Mouse (Mus musculus) stomach, embryonic 15.5 days (tissue): ENCODE data around the gene Itpr1. TPM values are rescaled to one million over a fixed set of nuclear protein-coding genes. Genes with fewer than 3 reads are reported as not detected.

ENCODE experiments used
- ATAC-seq: fragments of 200-750 bp; cut with Nextera tagmentation; 2 replicates; pipeline ENCODE4 v1.8.0; 2017; ENCODE audit warnings: low read depth, moderate number of reproducible peaks, moderate TSS enrichment; ENCODE audit not compliant: insufficient read depth, low FRiP score
- H3K27ac ChIP-seq: fragments of 300-500 bp; sonication (generic); 2 replicates; pipeline ENCODE4 v1.5.1; 2015; ENCODE audit warnings: mild to moderate bottlenecking, inconsistent platforms
- H3K27me3 ChIP-seq: fragments of 300-500 bp; sonication (generic); replicated peaks from 2 replicates; pipeline ENCODE4 v1.6.1; 2015; ENCODE audit warnings: inconsistent platforms
- H3K36me3 ChIP-seq: fragments of 300-500 bp; sonication (generic); 2 replicates; pipeline ENCODE4 v1.6.1; 2015; ENCODE audit warnings: inconsistent platforms
- H3K4me1 ChIP-seq: fragments of 300-500 bp; sonication (generic); 2 replicates; pipeline ENCODE4 v1.6.1; 2015; ENCODE audit warnings: inconsistent platforms
- H3K4me2 ChIP-seq: fragments of 300-500 bp; sonication (generic); 2 replicates; pipeline ENCODE4 v1.6.1; 2015; ENCODE audit warnings: mild to moderate bottlenecking, inconsistent platforms
- H3K4me3 ChIP-seq: fragments of 300-500 bp; sonication (generic); replicated peaks from 2 replicates; pipeline ENCODE4 v1.5.1; 2015; ENCODE audit warnings: inconsistent platforms
- H3K9ac ChIP-seq: fragments of 300-500 bp; sonication (generic); 2 replicates; pipeline ENCODE4 v1.6.1; 2015; ENCODE audit warnings: inconsistent platforms
- H3K9me3 ChIP-seq: fragments of 300-500 bp; sonication (generic); 2 replicates; pipeline ENCODE4 v1.6.1; 2016; ENCODE audit warnings: inconsistent platforms
- WGBS: fragments of 180-500 bp; shearing (Covaris S2); methylation state at CpG from one replicate; pipeline ENCODE4 v1.1.7; 2015; 5-methylcytosine and 5-hydroxymethylcytosine counted together
- polyA plus RNA-seq: library from polyadenylated mRNA; unstranded; fragments of >200 nt; fragmentation: Nextera tagmentation; extraction: Ambion mirVana; gene quantifications from 2 replicates; pipeline ENCODE4 v1.2.1, GENCODE M21; 2015

Itpr1 gene
- 9.4 and 13.1 TPM in 2 replicates for polyA plus RNA-seq

- H3K9me3 ChIP-seq, result no peaks in the 10 kb centered on the region
- H3K4me3 ChIP-seq, result peak within 1 kb of the TSS; percentile 70
- H3K9ac ChIP-seq, result peak within 1 kb of the TSS; percentile 54
- H3K4me2 ChIP-seq, result peak within 1 kb of the TSS; percentile 77
- H3K36me3 ChIP-seq, result no peaks in the 10 kb centered on the region
- peak; percentile 100 for ATAC-seq
- peaks cover 5% of the 10 kb centered on the region for H3K4me1 ChIP-seq
- H3K27ac ChIP-seq, result peak within 1 kb of the TSS; percentile 74
- no peaks in the 10 kb centered on the region for H3K27me3 ChIP-seq
- under 1% methylated on average over 27 of the region's 27 CpGs for WGBS
Measured at GRCm38 (mm10) chr6:108212881-108213295, at the start of gene Itpr1. Gene Itpr1, plus strand, starts transcription at chr6:108213096.

DNA sequence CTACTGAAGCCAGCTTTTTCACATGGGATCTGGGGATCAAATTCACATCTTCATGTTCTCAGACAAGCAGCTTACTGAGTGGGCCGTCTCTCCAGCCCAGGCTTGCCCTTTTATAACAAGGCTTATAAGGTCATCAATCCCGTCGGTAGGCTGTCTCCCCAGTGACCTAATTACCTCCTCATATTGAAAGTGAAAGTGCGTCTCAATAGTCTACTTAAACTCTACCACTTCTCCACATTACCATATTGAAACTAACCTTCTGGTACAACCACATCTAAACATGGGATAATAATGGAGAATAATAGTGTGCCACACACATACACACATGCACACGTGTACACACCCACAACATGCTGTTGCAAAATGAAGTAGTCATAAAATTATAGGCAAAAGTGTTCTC, 48.0 kb upstream of the Itpr1 start:
- Histone ChIP-seq H3K27ac (no peak overlapping the region), H3K36me3 (no peaks in the 10 kb centered on the region), H3K9ac (no peak overlapping the region), H3K4me2 (no peak overlapping the region), H3K27me3 (no peaks in the 10 kb centered on the region), H3K4me3 (no peak overlapping the region), H3K9me3 (no peaks in the 10 kb centered on the region), H3K4me1 (no peaks in the 10 kb centered on the region)
- ATAC-seq, result no peak
- 84% methylated on average over 5 of the region's 5 CpGs for WGBS

DNA sequence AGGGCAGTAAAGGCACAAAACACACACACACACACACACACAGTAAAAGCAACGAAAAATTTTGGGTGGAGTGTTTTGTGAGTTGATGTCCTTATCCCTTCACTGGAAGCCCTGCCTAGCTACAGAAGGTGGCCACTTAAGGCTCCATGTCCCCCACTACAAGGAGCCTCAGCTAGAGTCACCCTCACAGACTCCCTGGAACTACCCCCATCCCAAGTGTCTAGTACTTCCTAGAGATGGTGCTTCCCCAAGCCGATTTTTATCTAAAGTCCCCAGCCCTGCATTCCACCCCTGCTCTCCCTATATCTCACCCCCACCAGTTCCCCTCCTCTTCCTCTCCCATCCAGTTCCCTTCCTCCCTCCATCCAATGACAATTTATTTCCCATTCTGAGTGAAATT, 47.3 kb upstream of the Itpr1 start:
- no peak overlapping the region for H3K9ac ChIP-seq
- H3K27me3 ChIP-seq, result no peaks in the 10 kb centered on the region
- H3K27ac ChIP-seq, result no peak overlapping the region
- H3K4me2 ChIP-seq, result no peak overlapping the region
- H3K4me3 ChIP-seq, result no peak overlapping the region
- no peaks in the 10 kb centered on the region for H3K9me3 ChIP-seq
- no peak for ATAC-seq
- H3K4me1 ChIP-seq, result no peaks in the 10 kb centered on the region
- H3K36me3 ChIP-seq, result no peaks in the 10 kb centered on the region
- WGBS, result 70% methylated on average over 2 of the region's 2 CpGs

DNA sequence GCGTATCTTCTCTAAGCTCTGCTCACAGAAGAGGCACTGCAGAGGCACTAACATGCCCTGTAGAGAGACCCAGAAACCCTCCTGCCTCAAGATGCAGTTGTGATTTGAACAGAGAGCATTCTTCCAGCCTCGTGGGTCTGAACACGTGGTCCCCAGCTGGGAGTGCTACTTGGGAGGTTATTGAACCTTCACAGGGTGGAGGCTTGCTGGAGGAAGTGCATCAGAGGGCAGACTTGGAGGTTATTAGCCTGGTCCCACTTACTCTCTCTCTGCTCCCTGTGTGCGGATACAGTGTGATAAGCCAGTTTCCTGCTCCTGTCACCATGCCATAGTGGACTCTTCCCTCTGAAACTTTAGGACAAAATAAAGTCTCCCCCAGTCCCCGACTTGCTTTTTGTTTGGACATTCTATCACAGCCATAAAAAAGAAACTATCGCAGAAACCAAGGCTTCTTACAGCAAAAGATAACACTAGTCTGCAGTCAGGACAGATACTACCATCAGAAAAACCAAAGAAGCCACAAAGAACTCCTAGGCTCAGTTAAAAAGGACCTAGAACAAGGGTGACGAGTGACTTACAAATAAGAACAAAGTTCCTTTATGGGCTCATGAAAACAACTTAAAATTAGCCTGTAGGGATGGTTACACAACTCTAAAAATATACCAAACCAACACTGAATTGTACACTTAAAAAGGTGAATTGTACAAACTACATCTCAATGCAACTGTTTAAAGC, 44.8 kb upstream of the Itpr1 start:
- 72% methylated on average over 7 of the region's 7 CpGs for WGBS
- ATAC-seq, result no peak
- Histone ChIP-seq H3K36me3 (peaks cover 9% of the 10 kb centered on the region; the same call in 1 of the 2 replicates), H3K4me2 (no peak overlapping the region), H3K4me3 (no peak overlapping the region), H3K27ac (no peak overlapping the region), H3K9me3 (no peaks in the 10 kb centered on the region), H3K4me1 (no peaks in the 10 kb centered on the region), H3K9ac (no peak overlapping the region), H3K27me3 (no peaks in the 10 kb centered on the region)

DNA sequence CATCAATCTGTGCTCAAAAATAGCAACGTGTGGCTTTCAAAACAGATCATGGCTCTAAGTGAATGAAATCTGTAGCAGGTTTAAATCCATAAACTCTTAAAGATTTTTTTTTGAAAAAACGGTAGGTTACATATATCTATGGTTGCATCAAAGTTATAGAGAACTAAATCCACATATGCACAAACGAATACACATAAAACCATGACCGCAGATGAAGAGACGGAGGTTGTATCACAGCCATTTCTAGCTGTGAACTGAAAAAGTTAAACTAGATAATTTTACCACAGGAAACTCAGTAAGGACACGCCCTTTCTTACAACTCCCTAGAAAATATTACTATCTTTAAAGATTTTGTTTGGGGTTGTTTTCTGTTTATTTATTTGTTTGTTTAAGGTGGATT, 44.2 kb upstream of the Itpr1 start:
- ATAC-seq, result no peak
- H3K27me3 ChIP-seq, result no peaks in the 10 kb centered on the region
- WGBS, result 89% methylated on average over 6 of the region's 6 CpGs
- no peaks in the 10 kb centered on the region for H3K9me3 ChIP-seq
- no peak overlapping the region for H3K27ac ChIP-seq
- H3K4me3 ChIP-seq, result no peak overlapping the region
- no peak overlapping the region for H3K9ac ChIP-seq
- no peak overlapping the region for H3K4me2 ChIP-seq
- no peaks in the 10 kb centered on the region for H3K4me1 ChIP-seq
- peaks cover 9% of the 10 kb centered on the region; the same call in 1 of the 2 replicates for H3K36me3 ChIP-seq

DNA sequence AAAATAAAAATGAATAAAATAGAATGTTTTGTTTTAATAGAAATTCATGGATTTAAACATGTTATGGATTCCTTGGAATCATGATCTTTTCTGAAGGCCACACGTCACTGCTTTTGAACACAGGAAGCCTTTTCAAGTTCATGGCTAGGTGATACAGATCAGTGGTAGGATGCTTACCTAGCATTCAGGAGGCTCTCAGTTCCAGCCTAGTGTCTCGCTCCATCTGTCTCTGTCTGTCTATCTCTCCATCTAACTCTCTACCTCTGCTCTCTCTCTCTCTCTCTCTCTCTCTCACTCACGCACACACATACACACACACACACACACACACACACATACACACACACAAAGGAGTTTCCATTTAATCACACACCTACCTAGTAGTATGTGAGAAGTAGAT, 43.4 kb upstream of the Itpr1 start:
- Histone ChIP-seq H3K27ac (no peak overlapping the region), H3K9me3 (no peaks in the 10 kb centered on the region), H3K4me2 (no peak overlapping the region), H3K27me3 (no peaks in the 10 kb centered on the region), H3K36me3 (peaks cover 9% of the 10 kb centered on the region; the same call in 1 of the 2 replicates), H3K4me3 (no peak overlapping the region), H3K4me1 (no peaks in the 10 kb centered on the region), H3K9ac (no peak overlapping the region)
- no peak for ATAC-seq
- WGBS, result 90% methylated on average over 3 of the region's 3 CpGs

DNA sequence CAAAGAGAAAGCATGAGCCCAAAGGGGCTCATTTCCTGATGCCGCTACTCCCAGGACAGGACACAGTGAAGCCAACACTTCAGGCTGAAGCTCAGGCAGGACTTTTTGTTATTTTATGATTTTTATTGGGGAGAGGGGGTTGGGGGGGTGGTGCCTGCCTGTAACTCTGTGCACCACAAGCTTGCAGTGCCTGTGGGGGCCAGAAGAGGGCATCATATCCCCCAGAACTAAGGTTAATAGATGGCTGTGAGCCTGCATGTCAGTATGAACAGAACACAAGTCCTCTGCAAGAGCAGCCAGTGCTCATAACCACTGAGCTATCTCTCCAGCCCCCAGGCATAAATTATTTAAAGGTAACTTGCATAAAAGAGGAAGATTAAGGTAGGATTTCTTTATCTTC, 40.7 kb upstream of the Itpr1 start:
- H3K27ac ChIP-seq, result no peak overlapping the region
- ATAC-seq, result no peak
- 100% methylated on average over 1 of the region's 1 CpGs for WGBS
- no peak overlapping the region for H3K4me2 ChIP-seq
- no peaks in the 10 kb centered on the region for H3K27me3 ChIP-seq
- H3K9me3 ChIP-seq, result no peaks in the 10 kb centered on the region
- no peaks in the 10 kb centered on the region for H3K4me1 ChIP-seq
- peaks cover 9% of the 10 kb centered on the region; the same call in 1 of the 2 replicates for H3K36me3 ChIP-seq
- H3K9ac ChIP-seq, result no peak overlapping the region
- no peak overlapping the region for H3K4me3 ChIP-seq

DNA sequence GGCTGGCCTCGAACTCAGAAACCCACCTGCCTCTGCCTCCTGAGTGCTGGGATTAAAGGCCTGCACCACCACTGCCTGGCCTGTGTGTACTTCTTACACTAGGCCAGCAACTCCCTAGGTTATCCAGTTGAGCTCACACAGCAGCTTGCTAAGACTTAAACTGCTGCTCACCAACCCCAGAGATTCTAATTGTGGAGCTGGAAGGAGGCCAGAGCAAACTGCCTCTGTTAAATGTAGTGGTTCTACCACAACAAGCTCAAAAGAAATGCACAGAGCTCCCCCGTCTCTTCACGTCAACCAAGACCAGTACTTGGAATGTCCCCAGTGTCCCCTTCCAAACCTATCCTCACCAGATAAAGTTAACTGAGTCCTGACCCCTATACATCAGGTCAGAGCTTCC, 38.7 kb upstream of the Itpr1 start:
- no peaks in the 10 kb centered on the region for H3K9me3 ChIP-seq
- WGBS, result 93% methylated on average over 3 of the region's 3 CpGs
- H3K9ac ChIP-seq, result no peak overlapping the region
- no peak for ATAC-seq
- peaks cover 9% of the 10 kb centered on the region; the same call in 1 of the 2 replicates for H3K36me3 ChIP-seq
- H3K4me3 ChIP-seq, result no peak overlapping the region
- no peak overlapping the region for H3K4me2 ChIP-seq
- H3K27ac ChIP-seq, result no peak overlapping the region
- H3K4me1 ChIP-seq, result no peaks in the 10 kb centered on the region
- H3K27me3 ChIP-seq, result no peaks in the 10 kb centered on the region

DNA sequence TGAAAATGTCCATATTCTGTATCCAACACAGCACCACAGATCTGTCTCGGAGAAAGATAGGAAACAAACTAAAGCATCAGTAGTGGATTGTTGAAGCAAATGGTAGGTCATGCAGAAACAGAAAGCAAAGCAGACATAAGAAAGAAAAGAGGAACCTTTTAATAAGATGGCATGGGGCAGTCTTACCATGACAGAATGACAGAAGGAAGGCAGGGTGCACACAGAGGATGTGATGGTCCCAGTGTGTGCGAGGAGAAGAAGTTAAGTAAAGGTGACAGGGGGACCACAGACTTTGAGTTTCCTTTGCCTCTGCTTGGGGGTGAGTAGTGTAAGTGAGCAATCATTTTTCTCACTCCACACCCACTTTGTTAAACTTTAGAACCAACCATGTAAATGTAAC, 33.8 kb upstream of the Itpr1 start:
- H3K4me3 ChIP-seq, result no peak overlapping the region
- no peak overlapping the region for H3K27ac ChIP-seq
- no peaks in the 10 kb centered on the region for H3K36me3 ChIP-seq
- H3K4me1 ChIP-seq, result no peaks in the 10 kb centered on the region
- no peak overlapping the region for H3K4me2 ChIP-seq
- no peaks in the 10 kb centered on the region for H3K27me3 ChIP-seq
- H3K9ac ChIP-seq, result no peak overlapping the region
- WGBS, result 81% methylated on average over 2 of the region's 2 CpGs
- no peak for ATAC-seq
- H3K9me3 ChIP-seq, result no peaks in the 10 kb centered on the region

GRCm38 (mm10) chr6:108184847-108185684, 27.8 kb upstream of the Itpr1 start, which contains the start of gene Sumf1:
Gene Sumf1, minus strand, starts transcription at chr6:108185582.
- peak; percentile 89 for ATAC-seq
- H3K9ac ChIP-seq, result peak within 1 kb of the TSS; percentile 57; the same call in 1 of the 2 replicates
- H3K9me3 ChIP-seq, result no peaks in the 10 kb centered on the region
- H3K27ac ChIP-seq, result no peak within 1 kb of the TSS
- H3K4me1 ChIP-seq, result peaks cover 7% of the 10 kb centered on the region; the same call in 1 of the 2 replicates
- no peaks in the 10 kb centered on the region for H3K27me3 ChIP-seq
- peak within 1 kb of the TSS; percentile 86 for H3K4me3 ChIP-seq
- WGBS, result 4% methylated on average over 48 of the region's 49 CpGs
- H3K4me2 ChIP-seq, result peak within 1 kb of the TSS; percentile 84
- H3K36me3 ChIP-seq, result no peaks in the 10 kb centered on the region

GRCm38 (mm10) chr6:108185685-108186009, 27.2 kb upstream of the Itpr1 start:
- Histone ChIP-seq H3K9ac (no peak overlapping the region), H3K4me2 (peak overlapping the region; percentile 84), H3K36me3 (no peaks in the 10 kb centered on the region), H3K4me3 (peak overlapping the region; percentile 86), H3K27me3 (no peaks in the 10 kb centered on the region), H3K9me3 (no peaks in the 10 kb centered on the region), H3K27ac (no peak overlapping the region), H3K4me1 (peaks cover 7% of the 10 kb centered on the region; the same call in 1 of the 2 replicates)
- WGBS, result 12% methylated on average over 4 of the region's 4 CpGs
- 0 out of 2 replicates have a peak, but pooled peaks have one; percentile 7 for ATAC-seq

- 84% methylated on average over 1 of the region's 1 CpGs for WGBS
- ATAC-seq, result no peak
Measured at GRCm38 (mm10) chr6:108190690-108191089, 22.2 kb upstream of the Itpr1 start.

More at GRCm38 (mm10) chr6:108190690-108191089, 22.2 kb upstream of the Itpr1 start:
- H3K27me3 ChIP-seq, result no peaks in the 10 kb centered on the region
- no peaks in the 10 kb centered on the region for H3K36me3 ChIP-seq
- H3K27ac ChIP-seq, result no peak overlapping the region
- H3K4me3 ChIP-seq, result no peak overlapping the region
- no peaks in the 10 kb centered on the region for H3K4me1 ChIP-seq
- no peak overlapping the region for H3K9ac ChIP-seq
- no peak overlapping the region for H3K4me2 ChIP-seq
- H3K9me3 ChIP-seq, result no peaks in the 10 kb centered on the region
